In genomic region chr10:17610592-17610991, GRCm38 (mm10) we compare ENCODE assay signal across 27 mouse cellular contexts.
DNase-seq lines count a peak whose midpoint lies in the region; ATAC-seq and TF ChIP-seq lines count a peak whose summit lies in the region.
"Had no signal": no experiment of that assay in that cellular context is flagged by ENCODE, and none has a peak within 500 bp of the region (broad histone marks: within the 10 kb centered on the region; RNA-seq: fewer than 3 reads in every experiment).

No protein-coding gene starts in this region.

- WGBS in intestine, postnatal 0 days: 56% methylated on average over 7 of the region's 7 CpGs
- 66% methylated on average over 7 of the region's 7 CpGs for WGBS in intestine, embryonic 16.5 days
- 91% methylated on average over 7 of the region's 7 CpGs for whole genome bisulfite sequencing in midbrain, embryonic 11.5 days
- 86% methylated on average over 7 of the region's 7 CpGs for WGBS in midbrain, postnatal 0 days

- no peaks in the 10 kb centered on the region for H3K27me3 ChIP-seq in intestine, postnatal 0 days (replicated peaks; ENCODE audit: control insufficient read depth, insufficient read depth, low read length)
- H3K27me3 ChIP-seq in intestine, embryonic 16.5 days (replicated peaks; ENCODE audit: control insufficient read depth, insufficient read depth, low read length): no peaks in the 10 kb centered on the region
- no peaks in the 10 kb centered on the region for H3K27me3 ChIP-seq in midbrain, embryonic 11.5 days (ENCODE audit: control insufficient read depth, insufficient read depth, low read length)
- no peaks in the 10 kb centered on the region for H3K27me3 ChIP-seq in midbrain, postnatal 0 days (ENCODE audit: insufficient read depth, low read length)
- H3K27me3 ChIP-seq: embryonic facial prominence, embryonic 13.5 days; embryonic facial prominence, embryonic 15.5 days; forebrain, embryonic 12.5 days; Patski had no signal

- no peaks in the 10 kb centered on the region for H3K36me3 ChIP-seq in intestine, postnatal 0 days (ENCODE audit: control insufficient read depth, insufficient read depth)
- no peaks in the 10 kb centered on the region for H3K36me3 ChIP-seq in intestine, embryonic 16.5 days (ENCODE audit: control insufficient read depth, insufficient read depth, low read length)
- H3K36me3 ChIP-seq in midbrain, embryonic 11.5 days (ENCODE audit: control insufficient read depth, insufficient read depth, low read length): no peaks in the 10 kb centered on the region
- no peaks in the 10 kb centered on the region for H3K36me3 ChIP-seq in midbrain, postnatal 0 days (ENCODE audit: insufficient read depth, low read length)
- H3K36me3 ChIP-seq: embryonic facial prominence, embryonic 13.5 days; embryonic facial prominence, embryonic 15.5 days; forebrain, embryonic 10.5 days; forebrain, embryonic 12.5 days had no signal

- ATAC-seq in intestine, postnatal 0 days: no peak
- ATAC-seq in intestine, embryonic 16.5 days: no peak; the same call in 1 of the 2 replicates
- ATAC-seq in midbrain, embryonic 11.5 days (ENCODE audit: low FRiP score): no peak
- no peak for ATAC-seq in midbrain, postnatal 0 days (ENCODE audit: low FRiP score)
- ATAC-seq in CD4-positive, CD25-positive, alpha-beta regulatory T cell, adult 4 months: no peak
- ATAC-seq: activated CD4-positive, CD25-positive, alpha-beta regulatory T cell, adult 4 months; forebrain, embryonic 14.5 days; forebrain, embryonic 16.5 days; Patski had no signal

- no peak overlapping the region for H3K27ac ChIP-seq in intestine, postnatal 0 days (ENCODE audit: low read depth, low read length)
- no peak overlapping the region for H3K27ac ChIP-seq in intestine, embryonic 16.5 days (ENCODE audit: low read length)
- H3K27ac ChIP-seq in midbrain, embryonic 11.5 days (ENCODE audit: low read depth, low read length): no peak overlapping the region
- no peak overlapping the region for H3K27ac ChIP-seq in midbrain, postnatal 0 days (ENCODE audit: low read depth, low read length)
- H3K27ac ChIP-seq: embryonic facial prominence, embryonic 13.5 days; embryonic facial prominence, embryonic 15.5 days; forebrain, embryonic 10.5 days; forebrain, embryonic 12.5 days had no signal

- no peak for TF ChIP-seq CTCF in intestine, postnatal 0 days (IDR thresholded peaks at IDR 0.05; ENCODE audit: low read depth)
- no peak for TF ChIP-seq CTCF in midbrain, postnatal 0 days (IDR thresholded peaks at IDR 0.05)

- H3K4me2 ChIP-seq in intestine, postnatal 0 days (replicated peaks; ENCODE audit: low read depth): 0 out of 2 replicates have a peak overlapping the region, but pooled peaks have one; percentile 21
- H3K4me2 ChIP-seq in intestine, embryonic 16.5 days (ENCODE audit: low read depth, low read length): no peak overlapping the region
- no peak overlapping the region for H3K4me2 ChIP-seq in midbrain, embryonic 11.5 days
- H3K4me2 ChIP-seq in midbrain, postnatal 0 days (ENCODE audit: low read depth, low read length, poor library complexity, severe bottlenecking): no peak overlapping the region
- H3K4me2 ChIP-seq: embryonic facial prominence, embryonic 13.5 days; embryonic facial prominence, embryonic 15.5 days; forebrain, embryonic 12.5 days had no signal

- H3K4me3 ChIP-seq in intestine, postnatal 0 days (ENCODE audit: low read depth, low read length): no peak overlapping the region
- no peak overlapping the region for H3K4me3 ChIP-seq in intestine, embryonic 16.5 days (ENCODE audit: low read length)
- no peak overlapping the region for H3K4me3 ChIP-seq in midbrain, embryonic 11.5 days (ENCODE audit: low read depth, low read length)
- H3K4me3 ChIP-seq in midbrain, postnatal 0 days (ENCODE audit: low read depth, low read length): no peak overlapping the region
- H3K4me3 ChIP-seq: embryonic facial prominence, embryonic 13.5 days; embryonic facial prominence, embryonic 15.5 days; erythroblast, embryonic 14.5 days; forebrain, embryonic 10.5 days; forebrain, embryonic 12.5 days had no signal

- no peaks in the 10 kb centered on the region for H3K9me3 ChIP-seq in intestine, postnatal 0 days (ENCODE audit: control insufficient read depth)
- no peaks in the 10 kb centered on the region for H3K9me3 ChIP-seq in intestine, embryonic 16.5 days (ENCODE audit: control insufficient read depth, low read length)
- no peaks in the 10 kb centered on the region for H3K9me3 ChIP-seq in midbrain, embryonic 11.5 days (ENCODE audit: control insufficient read depth, low read length)
- H3K9me3 ChIP-seq in midbrain, postnatal 0 days (ENCODE audit: low read length): no peaks in the 10 kb centered on the region
- H3K9me3 ChIP-seq: embryonic facial prominence, embryonic 13.5 days; embryonic facial prominence, embryonic 15.5 days; forebrain, embryonic 10.5 days; forebrain, embryonic 12.5 days had no signal

- H3K4me1 ChIP-seq in intestine, postnatal 0 days (replicated peaks; ENCODE audit: control insufficient read depth, insufficient read depth, low read length): 0 out of 2 replicates have a peak, but pooled peaks cover 3% of the 10 kb centered on the region
- H3K4me1 ChIP-seq in intestine, embryonic 16.5 days (ENCODE audit: control insufficient read depth, insufficient read depth, low read length): no peaks in the 10 kb centered on the region
- no peaks in the 10 kb centered on the region for H3K4me1 ChIP-seq in midbrain, embryonic 11.5 days (ENCODE audit: control insufficient read depth, insufficient read depth, low read length)
- H3K4me1 ChIP-seq in midbrain, postnatal 0 days (ENCODE audit: insufficient read depth, low read length): no peaks in the 10 kb centered on the region
- H3K4me1 ChIP-seq: embryonic facial prominence, embryonic 13.5 days; embryonic facial prominence, embryonic 15.5 days; forebrain, embryonic 10.5 days; forebrain, embryonic 12.5 days had no signal

- peak; percentile 41 for DNase-seq in midbrain, embryonic 11.5 days (ENCODE audit: low spot score, missing footprints)
- no peak for DNase-seq in midbrain, postnatal 0 days (ENCODE audit: low spot score)
- DNase-seq in NIH3T3 (ENCODE audit: low read depth): peak; percentile 9
- DNase-seq in thymus, postnatal 14 days: no peak
- DNase-seq: adrenal gland, adult 2 months; adrenal gland, postnatal 10 days; adrenal gland, postnatal 25 days; B cell, adult 2 months; cerebellum, adult 11 months; cerebellum, adult 18-20 months; cerebellum, adult 8-10 months; cerebellum, adult 9-11 months; cerebellum, postnatal 14 days; cerebellum, postnatal 36 days; embryo, embryonic 11 days had no signal

- H3K9ac ChIP-seq in intestine, postnatal 0 days (ENCODE audit: low read depth, low read length): no peak overlapping the region
- H3K9ac ChIP-seq in intestine, embryonic 16.5 days (ENCODE audit: low read depth, low read length): no peak overlapping the region
- no peak overlapping the region for H3K9ac ChIP-seq in midbrain, embryonic 11.5 days (ENCODE audit: low read length)
- H3K9ac ChIP-seq in midbrain, postnatal 0 days (replicated peaks; ENCODE audit: low read length, poor library complexity, severe bottlenecking): no peak overlapping the region
- H3K9ac ChIP-seq: embryonic facial prominence, embryonic 13.5 days; embryonic facial prominence, embryonic 15.5 days; forebrain, embryonic 12.5 days had no signal

Comparison
In these comparisons a context has a peak if more than half of its experiments do, and no peak if none do; other contexts are left out.
1. DNase-seq: peak in midbrain, embryonic 11.5 days (single experiment) and NIH3T3 (single experiment); none in midbrain, postnatal 0 days (single experiment) and thymus, postnatal 14 days (single experiment).